Mouse (Mus musculus) ES-E14 (cell line): ENCODE measurements around the gene Dennd4c.

Experiments used
- MAFK ChIP-seq: IDR thresholded peaks from 2 replicates; pipeline ENCODE4 v1.6.1; 2014; ENCODE audit warnings: mild to moderate bottlenecking, low read depth, low read length, inconsistent platforms; ENCODE audit not compliant: insufficient read depth
- ZNF384 ChIP-seq: IDR thresholded peaks from 2 replicates; pipeline ENCODE4 v1.6.1; 2012; ENCODE audit warnings: low read depth, low read length, inconsistent platforms

GRCm38 (mm10) chr4:86749361-86749841 is 1.0 kb downstream of the Dennd4c start:
- TF ChIP-seq ZNF384 (no peak), MAFK (no peak)
